Mouse (Mus musculus) megakaryocyte progenitor cell, adult 5-6 weeks (primary cell): ENCODE data around the gene Adamts7. TPM values are rescaled to one million over a fixed set of nuclear protein-coding genes. Genes with fewer than 3 reads are reported as not detected.

Experiments used
- ATAC-seq: replicated peaks from 2 replicates; pipeline ENCODE4 v1.8.0; 2016; ENCODE audit warnings: mild to moderate bottlenecking, moderate TSS enrichment, inconsistent platforms; ENCODE audit not compliant: poor library complexity
- total RNA-seq, 2 experiments: library from RNA; stranded (forward) in 1 of 2; stranded (reverse) in 1 of 2; fragments of 157-497, 149-512 nt in 1 of 2; fragments of 200-1000 nt in 1 of 2; gene quantifications; 2 replicates each; pipeline versions ENCODE4 v1.2.3 to v1.2.4; 2015 to 2017

The Adamts7 gene
- total RNA-seq, 2 experiments from 2014 or later = not detected

- peak; percentile 38 for ATAC-seq
These were observed 70.2 kb downstream of the Adamts7 start for GRCm38 (mm10) chr9:90232781-90233690.

GRCm38 (mm10) chr9:90233906-90234419, 71.1 kb downstream of the Adamts7 start:
- ATAC-seq = no peak

GRCm38 (mm10) chr9:90234786-90235185, 71.9 kb downstream of the Adamts7 start:
- no peak for ATAC-seq

GRCm38 (mm10) chr9:90235258-90235882, 72.5 kb downstream of the Adamts7 start:
- peak; percentile 24 for ATAC-seq

GRCm38 (mm10) chr9:90236817-90237216, 73.9 kb downstream of the Adamts7 start:
- ATAC-seq = 0 out of 2 replicates have a peak, but pooled peaks have one; percentile 1

- peak; percentile 50 for ATAC-seq
These were observed 74.6 kb downstream of the Adamts7 start for GRCm38 (mm10) chr9:90237232-90238062.

GRCm38 (mm10) chr9:90240560-90240959, 77.7 kb downstream of the Adamts7 start:
- ATAC-seq = no peak

- ATAC-seq = no peak
These were observed 78.2 kb downstream of the Adamts7 start for GRCm38 (mm10) chr9:90241041-90241440.

GRCm38 (mm10) chr9:90241618-90242017, 78.7 kb downstream of the Adamts7 start:
- ATAC-seq = peak; percentile 20

GRCm38 (mm10) chr9:90242291-90242690, 79.4 kb downstream of the Adamts7 start:
- ATAC-seq = no peak

GRCm38 (mm10) chr9:90242855-90243254, 80.0 kb downstream of the Adamts7 start:
- peak; percentile 54 for ATAC-seq

GRCm38 (mm10) chr9:90244301-90245151, 81.7 kb downstream of the Adamts7 start:
- ATAC-seq = peak; percentile 30

GRCm38 (mm10) chr9:90245206-90245605, 82.3 kb downstream of the Adamts7 start:
- peak; percentile 40 for ATAC-seq

GRCm38 (mm10) chr9:90245781-90246180, 82.9 kb downstream of the Adamts7 start:
- no peak for ATAC-seq

GRCm38 (mm10) chr9:90247316-90247715, 84.4 kb downstream of the Adamts7 start:
- ATAC-seq = no peak

GRCm38 (mm10) chr9:90248326-90248725, 85.5 kb downstream of the Adamts7 start:
- no peak for ATAC-seq

GRCm38 (mm10) chr9:90249036-90249435, 86.2 kb downstream of the Adamts7 start:
- no peak for ATAC-seq

- ATAC-seq = peak; percentile 71
These were observed 87.4 kb downstream of the Adamts7 start for GRCm38 (mm10) chr9:90250141-90250775.

GRCm38 (mm10) chr9:90250964-90251750, 88.3 kb downstream of the Adamts7 start:
- peak; percentile 11 for ATAC-seq
